Mouse (Mus musculus): ENCODE results near the gene Prkch. TPM values are rescaled to one million over a fixed set of nuclear protein-coding genes. Genes with fewer than 3 reads are reported as not detected.

Gene Prkch
- polyA plus RNA-seq, 1 experiment, result 1.6 TPM

DNA sequence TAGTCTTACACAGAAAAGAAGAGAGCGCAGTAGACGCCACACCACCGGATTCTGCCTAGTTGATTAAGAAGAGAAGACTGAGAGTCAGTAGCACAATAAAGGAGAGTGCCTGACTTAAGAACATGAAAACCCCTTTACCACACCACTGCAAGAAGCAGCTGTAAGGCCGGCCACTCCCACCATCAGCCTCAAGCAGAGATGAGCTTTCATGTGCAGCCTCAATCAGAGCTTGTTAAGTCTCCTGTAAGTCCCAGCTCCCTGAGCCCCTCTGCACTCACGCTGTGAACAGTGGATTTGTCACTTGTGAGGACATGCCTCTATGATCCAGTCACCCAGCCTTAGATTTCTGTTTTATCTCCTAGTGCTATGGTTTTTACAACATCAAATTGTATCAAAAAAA is 221.4 kb downstream of the Prkch start:
- Histone ChIP-seq H3K27ac (ENCODE audit: control insufficient read depth, insufficient read depth, low read depth, low read length) (no peak overlapping the region), H3K36me3 (ENCODE audit: control insufficient read depth, insufficient read depth, low read length) (no peaks in the 10 kb centered on the region), H3K4me3 (ENCODE audit: control insufficient read depth, low read depth, low read length) (no peak overlapping the region), H3K4me1 (ENCODE audit: control insufficient read depth, insufficient read depth, low read length) (0 out of 2 replicates have a peak, but pooled peaks cover 3% of the 10 kb centered on the region), H3K27me3 (ENCODE audit: control insufficient read depth, insufficient read depth, low read length) (no peaks in the 10 kb centered on the region)
- TF ChIP-seq POLR2A (IDR thresholded peaks at IDR 0.05; ENCODE audit: control insufficient read depth, low read depth, low read length) (no peak), CTCF (IDR thresholded peaks at IDR 0.05; ENCODE audit: control insufficient read depth, insufficient read depth, insufficient replicate concordance, low read depth, low read length) (no peak)

- no peaks in the 10 kb centered on the region for H3K27me3 ChIP-seq (ENCODE audit: control insufficient read depth, insufficient read depth, low read length)
- TF ChIP-seq POLR2A (IDR thresholded peaks at IDR 0.05; ENCODE audit: control insufficient read depth, low read depth, low read length) (no peak), CTCF (IDR thresholded peaks at IDR 0.05; ENCODE audit: control insufficient read depth, insufficient read depth, insufficient replicate concordance, low read depth, low read length) (no peak)
- H3K36me3 ChIP-seq (ENCODE audit: control insufficient read depth, insufficient read depth, low read length), result no peaks in the 10 kb centered on the region
- no peak overlapping the region for H3K27ac ChIP-seq (ENCODE audit: control insufficient read depth, insufficient read depth, low read depth, low read length)
- no peak overlapping the region for H3K4me3 ChIP-seq (ENCODE audit: control insufficient read depth, low read depth, low read length)
- 0 out of 2 replicates have a peak, but pooled peaks cover 3% of the 10 kb centered on the region for H3K4me1 ChIP-seq (ENCODE audit: control insufficient read depth, insufficient read depth, low read length)
Measured at GRCm38 (mm10) chr12:73807228-73807627, 222.6 kb downstream of the Prkch start.

DNA sequence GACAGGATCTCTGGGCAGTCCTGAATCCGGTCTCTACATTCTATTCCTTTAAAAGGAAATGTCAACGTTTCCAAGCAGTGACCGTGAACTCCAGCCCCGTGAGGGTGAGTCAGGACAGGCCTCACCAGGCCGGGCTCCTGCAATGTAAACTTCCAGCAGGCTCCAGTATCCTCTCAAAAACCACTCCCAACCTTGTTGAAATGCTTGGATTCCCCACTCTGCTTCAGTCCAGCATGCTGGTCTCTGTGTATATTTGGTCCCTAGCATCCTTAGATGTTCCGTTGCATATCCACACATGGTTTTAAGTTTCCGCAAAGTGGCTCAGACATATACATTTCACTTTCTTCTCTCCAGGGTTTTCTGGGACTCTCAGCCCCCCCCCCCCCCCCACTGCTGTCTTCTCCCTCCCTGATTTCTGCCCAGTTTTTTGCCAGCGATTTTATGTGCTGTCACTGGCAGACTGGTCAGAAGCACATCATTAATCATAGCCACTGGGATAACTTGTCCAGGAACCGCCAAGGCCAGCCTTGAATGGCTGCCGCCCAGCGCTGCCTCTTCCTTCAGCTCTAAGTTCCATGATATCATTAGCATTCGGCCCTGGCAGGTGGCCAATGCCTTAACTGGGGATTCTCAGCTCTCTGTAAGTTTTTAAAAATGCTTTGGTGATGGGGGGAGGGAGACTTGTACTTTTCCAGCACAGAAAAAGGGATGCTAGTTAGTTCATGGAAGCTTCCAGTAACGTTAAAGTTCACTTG is 225.6 kb downstream of the Prkch start:
- TF ChIP-seq CTCF (IDR thresholded peaks at IDR 0.05; ENCODE audit: control insufficient read depth, insufficient read depth, insufficient replicate concordance, low read depth, low read length) (no peak), POLR2A (IDR thresholded peaks at IDR 0.05; ENCODE audit: control insufficient read depth, low read depth, low read length) (no peak)
- Histone ChIP-seq H3K27ac (ENCODE audit: control insufficient read depth, insufficient read depth, low read depth, low read length) (no peak overlapping the region), H3K27me3 (ENCODE audit: control insufficient read depth, insufficient read depth, low read length) (no peaks in the 10 kb centered on the region), H3K4me3 (ENCODE audit: control insufficient read depth, low read depth, low read length) (no peak overlapping the region), H3K4me1 (ENCODE audit: control insufficient read depth, insufficient read depth, low read length) (peaks cover 5% of the 10 kb centered on the region), H3K36me3 (ENCODE audit: control insufficient read depth, insufficient read depth, low read length) (no peaks in the 10 kb centered on the region)

GRCm38 (mm10) chr12:73810903-73811302 is 226.3 kb downstream of the Prkch start:
- TF ChIP-seq POLR2A (IDR thresholded peaks at IDR 0.05; ENCODE audit: control insufficient read depth, low read depth, low read length) (no peak), CTCF (IDR thresholded peaks at IDR 0.05; ENCODE audit: control insufficient read depth, insufficient read depth, insufficient replicate concordance, low read depth, low read length) (no peak)
- Histone ChIP-seq H3K27me3 (ENCODE audit: control insufficient read depth, insufficient read depth, low read length) (no peaks in the 10 kb centered on the region), H3K4me1 (ENCODE audit: control insufficient read depth, insufficient read depth, low read length) (peaks cover 5% of the 10 kb centered on the region), H3K4me3 (ENCODE audit: control insufficient read depth, low read depth, low read length) (no peak overlapping the region), H3K36me3 (ENCODE audit: control insufficient read depth, insufficient read depth, low read length) (no peaks in the 10 kb centered on the region), H3K27ac (ENCODE audit: control insufficient read depth, insufficient read depth, low read depth, low read length) (no peak overlapping the region)

DNA sequence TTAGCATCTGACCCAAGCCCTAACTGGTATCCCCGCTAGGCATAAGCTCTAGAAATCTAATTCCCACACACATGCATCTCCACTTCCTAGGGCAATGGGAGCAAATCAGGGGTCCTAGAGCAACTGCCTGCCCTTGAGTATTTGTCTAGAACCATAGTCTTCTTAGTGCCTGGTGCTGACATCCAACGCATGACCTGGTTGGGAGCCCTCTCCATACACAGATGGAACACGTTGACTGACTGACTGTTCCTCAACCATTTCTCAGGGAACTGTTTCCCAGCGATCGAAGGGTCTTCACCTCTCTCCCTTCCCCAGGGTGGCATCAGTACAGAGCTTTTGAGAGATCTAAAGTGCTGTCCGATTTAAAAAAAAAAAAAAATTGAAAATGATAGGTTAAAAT is 227.6 kb downstream of the Prkch start:
- Histone ChIP-seq H3K27me3 (ENCODE audit: control insufficient read depth, insufficient read depth, low read length) (no peaks in the 10 kb centered on the region), H3K27ac (ENCODE audit: control insufficient read depth, insufficient read depth, low read depth, low read length) (no peak overlapping the region), H3K36me3 (ENCODE audit: control insufficient read depth, insufficient read depth, low read length) (no peaks in the 10 kb centered on the region), H3K4me1 (ENCODE audit: control insufficient read depth, insufficient read depth, low read length) (peaks cover 5% of the 10 kb centered on the region), H3K4me3 (ENCODE audit: control insufficient read depth, low read depth, low read length) (no peak overlapping the region)
- TF ChIP-seq CTCF (IDR thresholded peaks at IDR 0.05; ENCODE audit: control insufficient read depth, insufficient read depth, insufficient replicate concordance, low read depth, low read length) (no peak), POLR2A (IDR thresholded peaks at IDR 0.05; ENCODE audit: control insufficient read depth, low read depth, low read length) (no peak)

GRCm38 (mm10) chr12:73813016-73813900 is 228.7 kb downstream of the Prkch start:
- peaks cover 5% of the 10 kb centered on the region for H3K4me1 ChIP-seq (ENCODE audit: control insufficient read depth, insufficient read depth, low read length)
- TF ChIP-seq CTCF (IDR thresholded peaks at IDR 0.05; ENCODE audit: control insufficient read depth, insufficient read depth, insufficient replicate concordance, low read depth, low read length), result no peak
- TF ChIP-seq POLR2A (IDR thresholded peaks at IDR 0.05; ENCODE audit: control insufficient read depth, low read depth, low read length), result no peak
- no peaks in the 10 kb centered on the region for H3K36me3 ChIP-seq (ENCODE audit: control insufficient read depth, insufficient read depth, low read length)
- H3K27me3 ChIP-seq (ENCODE audit: control insufficient read depth, insufficient read depth, low read length), result no peaks in the 10 kb centered on the region
- no peak overlapping the region for H3K27ac ChIP-seq (ENCODE audit: control insufficient read depth, insufficient read depth, low read depth, low read length)
- no peak overlapping the region for H3K4me3 ChIP-seq (ENCODE audit: control insufficient read depth, low read depth, low read length)

- Histone ChIP-seq H3K27ac (ENCODE audit: control insufficient read depth, insufficient read depth, low read depth, low read length) (no peak overlapping the region), H3K27me3 (ENCODE audit: control insufficient read depth, insufficient read depth, low read length) (no peaks in the 10 kb centered on the region), H3K4me1 (ENCODE audit: control insufficient read depth, insufficient read depth, low read length) (peaks cover 5% of the 10 kb centered on the region), H3K4me3 (ENCODE audit: control insufficient read depth, low read depth, low read length) (no peak overlapping the region), H3K36me3 (ENCODE audit: control insufficient read depth, insufficient read depth, low read length) (no peaks in the 10 kb centered on the region)
- TF ChIP-seq CTCF (IDR thresholded peaks at IDR 0.05; ENCODE audit: control insufficient read depth, insufficient read depth, insufficient replicate concordance, low read depth, low read length), result no peak
- no peak for TF ChIP-seq POLR2A (IDR thresholded peaks at IDR 0.05; ENCODE audit: control insufficient read depth, low read depth, low read length)
Measured at GRCm38 (mm10) chr12:73814056-73814735, 229.6 kb downstream of the Prkch start.
